Mouse (Mus musculus): ENCODE results near the gene Zdhhc14.

- TF ChIP-seq TAL1 (conservative IDR thresholded peaks at IDR 0.05; ENCODE audit: low read depth, low read length) (no peak), CTCF (IDR thresholded peaks at IDR 0.05; ENCODE audit: low read depth, low read length) (no peak), POLR2AphosphoS5 (IDR thresholded peaks at IDR 0.05; ENCODE audit: insufficient replicate concordance, low read depth, low read length) (no peak)
These were observed 200.9 kb downstream of the Zdhhc14 start for GRCm38 (mm10) chr17:5693256-5693655.

Measured in G1E (cell line).